Mouse (Mus musculus) myocyte (in vitro differentiated cells): ENCODE data around the gene Stk39. TPM values are rescaled to one million over a fixed set of nuclear protein-coding genes. Genes with fewer than 3 reads are reported as not detected.

Experiments used
- H3K27me3 ChIP-seq: one replicate; pipeline ENCODE4 v1.6.1; 2011; ENCODE audit not compliant: control insufficient read depth, insufficient read depth, insufficient read length
- H3K36me3 ChIP-seq: one replicate; pipeline ENCODE4 v1.6.1; 2011; ENCODE audit not compliant: control insufficient read depth, insufficient read depth
- H3K4me2 ChIP-seq: one replicate; pipeline ENCODE4 v1.6.1; 2011; ENCODE audit warnings: low read depth, control low read depth
- H3K4me3 ChIP-seq: one replicate; pipeline ENCODE4 v1.5.1; 2011; ENCODE audit warnings: mild to moderate bottlenecking, control low read depth, moderate library complexity
- H3K79me2 ChIP-seq: one replicate; pipeline ENCODE4 v1.6.1; 2011; ENCODE audit not compliant: control insufficient read depth, insufficient read depth
- H3ac ChIP-seq: one replicate; pipeline ENCODE4 v1.6.1; 2011; ENCODE audit not compliant: control insufficient read depth, insufficient read length
- CEBPB ChIP-seq: IDR thresholded peaks from 2 replicates; pipeline ENCODE4 v1.6.1; 2011; ENCODE audit warnings: mild to moderate bottlenecking, moderate library complexity; ENCODE audit not compliant: poor library complexity, insufficient read depth, severe bottlenecking
- E2F4 ChIP-seq: IDR thresholded peaks from one replicate; pipeline ENCODE4 v1.6.1; 2011; ENCODE audit warnings: mild to moderate bottlenecking, control low read depth, moderate library complexity; ENCODE audit not compliant: insufficient read depth
- MAX ChIP-seq: IDR thresholded peaks from one replicate; pipeline ENCODE4 v1.6.1; 2011; ENCODE audit warnings: low read depth, mild to moderate bottlenecking, control low read depth
- MYOD1 ChIP-seq, 3 experiments: IDR thresholded peaks; one replicate each; pipeline ENCODE4 v1.6.1; 2011; ENCODE audit warnings: control low read depth in 2 of 3, low read depth in 2 of 3, mild to moderate bottlenecking in 2 of 3, moderate library complexity in 1 of 3; ENCODE audit not compliant: insufficient read length in 2 of 3, control insufficient read depth in 1 of 3
- MYOG ChIP-seq, 3 experiments: IDR thresholded peaks; one replicate each; pipeline ENCODE4 v1.6.1; 2011; ENCODE audit warnings: control low read depth in 2 of 3, low read depth in 2 of 3, mild to moderate bottlenecking in 2 of 3; ENCODE audit not compliant: insufficient read length in 2 of 3, control insufficient read depth in 1 of 3, insufficient read depth in 1 of 3
- POLR2A ChIP-seq: IDR thresholded peaks from one replicate; pipeline ENCODE4 v1.6.1; 2011; ENCODE audit warnings: low read depth, mild to moderate bottlenecking, control low read depth, moderate library complexity; ENCODE audit not compliant: insufficient read length
- POLR2AphosphoS2 ChIP-seq: IDR thresholded peaks from one replicate; pipeline ENCODE4 v1.6.1; 2011; ENCODE audit warnings: low read depth, control low read depth; ENCODE audit not compliant: insufficient read length
- REST ChIP-seq: IDR thresholded peaks from one replicate; pipeline ENCODE4 v1.6.1; 2011; ENCODE audit warnings: mild to moderate bottlenecking, control low read depth, moderate library complexity; ENCODE audit not compliant: insufficient read depth, insufficient read length
- SRF ChIP-seq: IDR thresholded peaks from one replicate; pipeline ENCODE4 v1.6.1; 2011; ENCODE audit warnings: low read depth; ENCODE audit not compliant: control insufficient read depth, insufficient read length
- TCF12 ChIP-seq: IDR thresholded peaks from one replicate; pipeline ENCODE4 v1.6.1; 2011; ENCODE audit warnings: mild to moderate bottlenecking, control low read depth; ENCODE audit not compliant: poor library complexity, insufficient read depth, severe bottlenecking
- TCF3 ChIP-seq: IDR thresholded peaks from one replicate; pipeline ENCODE4 v1.6.1; 2011; ENCODE audit warnings: low read depth, control low read depth; ENCODE audit not compliant: insufficient read length
- USF1 ChIP-seq: IDR thresholded peaks from one replicate; pipeline ENCODE4 v1.6.1; 2011; ENCODE audit warnings: low read depth, mild to moderate bottlenecking, control low read depth, moderate library complexity
- polyA plus RNA-seq: library from polyadenylated mRNA; unstranded; fragments of >200 nt; fragmentation: generic; extraction: Trizol; gene quantifications from one replicate; pipeline ENCODE4 v1.2.1, GENCODE M21; 2012; ENCODE audit warnings: missing spikeins

Stk39 gene
- polyA plus RNA-seq, 1 experiment: 4.7 TPM

DNA sequence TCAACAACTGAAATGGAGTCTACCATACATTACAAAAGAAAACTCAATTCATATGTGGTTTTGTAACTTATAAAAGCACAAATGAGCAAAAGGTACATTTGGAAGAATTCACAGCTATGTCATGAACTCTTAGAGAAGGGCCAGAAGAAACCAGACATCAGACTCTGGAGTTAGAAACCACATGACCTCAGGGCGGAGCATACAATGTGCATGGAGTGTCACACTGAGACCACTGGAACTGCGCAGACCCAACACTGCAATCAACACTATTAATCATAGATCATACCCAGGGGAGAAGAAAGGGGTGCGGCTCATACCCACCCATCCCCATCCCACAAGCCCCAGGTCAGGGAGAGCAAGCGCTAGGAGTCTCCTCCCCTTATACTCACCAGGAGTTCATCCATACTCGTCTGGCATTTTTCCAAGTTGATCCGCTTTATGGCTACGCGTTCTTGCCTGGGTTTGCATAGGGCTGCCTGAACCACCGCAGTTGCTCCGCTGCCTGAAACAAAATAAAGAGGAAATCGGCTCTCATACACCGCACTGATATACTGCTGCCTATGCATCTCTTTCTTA is 62.3 kb downstream of the Stk39 start:
- H3ac ChIP-seq: no peak overlapping the region
- TF ChIP-seq E2F4: no peak
- TF ChIP-seq MAX: no peak
- TF ChIP-seq POLR2A: no peak
- no peak for TF ChIP-seq USF1
- TF ChIP-seq MYOG (IDR thresholded peaks at IDR 0.05; ENCODE audit: control insufficient read depth in 1 of 3, insufficient read depth in 1 of 3, insufficient read length in 2 of 3, low read depth in 2 of 3): no peak
- TF ChIP-seq SRF: no peak
- TF ChIP-seq TCF12: no peak
- TF ChIP-seq REST: no peak
- no peak for TF ChIP-seq TCF3
- TF ChIP-seq MYOD1 (IDR thresholded peaks at IDR 0.05; ENCODE audit: control insufficient read depth in 1 of 3, insufficient read length in 2 of 3, low read depth in 2 of 3): no peak
- TF ChIP-seq POLR2AphosphoS2: no peak
- TF ChIP-seq CEBPB: no peak
- H3K36me3 ChIP-seq: no peaks in the 10 kb centered on the region
- no peak overlapping the region for H3K4me2 ChIP-seq
- H3K4me3 ChIP-seq: no peak overlapping the region
- H3K79me2 ChIP-seq: no peaks in the 10 kb centered on the region
- no peaks in the 10 kb centered on the region for H3K27me3 ChIP-seq

DNA sequence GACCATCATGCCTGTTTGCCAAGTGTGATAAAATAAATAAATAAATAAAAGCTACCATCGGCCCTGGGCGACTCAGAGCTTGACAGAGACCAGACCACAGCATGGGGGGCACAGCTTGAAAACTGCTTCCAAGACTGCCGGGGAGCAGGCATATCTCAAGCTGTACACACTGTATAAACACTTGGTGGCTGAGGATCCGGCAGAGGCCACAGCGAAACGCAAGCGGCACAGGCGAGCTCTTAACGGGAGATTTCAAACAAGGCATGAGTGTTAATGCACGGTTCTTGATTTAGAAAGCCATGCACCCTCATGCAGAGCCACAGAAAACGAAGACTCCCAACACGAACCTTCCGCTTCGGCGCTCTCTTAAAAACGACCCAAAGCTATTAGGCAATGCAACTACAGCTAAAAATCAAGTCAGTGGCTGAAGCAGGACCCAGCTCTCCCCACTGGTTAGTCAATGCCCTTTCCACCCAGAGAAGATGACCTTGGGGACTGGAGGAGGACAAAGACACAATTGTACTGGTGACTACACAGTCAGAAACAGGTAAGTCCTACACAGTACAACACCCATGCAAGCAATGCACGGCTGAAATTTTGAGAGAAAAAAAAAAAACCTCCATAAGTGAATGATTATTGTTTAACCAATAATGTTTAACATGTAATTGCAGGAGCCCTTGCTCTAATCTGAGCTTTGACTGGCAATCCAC is 63.6 kb downstream of the Stk39 start:
- H3K36me3 ChIP-seq: no peaks in the 10 kb centered on the region
- no peak overlapping the region for H3K4me3 ChIP-seq
- H3K4me2 ChIP-seq: no peak overlapping the region
- no peak for TF ChIP-seq TCF3
- no peak for TF ChIP-seq MAX
- no peak for TF ChIP-seq E2F4
- no peak for TF ChIP-seq MYOG (IDR thresholded peaks at IDR 0.05; ENCODE audit: control insufficient read depth in 1 of 3, insufficient read depth in 1 of 3, insufficient read length in 2 of 3, low read depth in 2 of 3)
- no peak for TF ChIP-seq TCF12
- no peak for TF ChIP-seq USF1
- no peak for TF ChIP-seq SRF
- no peak for TF ChIP-seq POLR2AphosphoS2
- no peaks in the 10 kb centered on the region for H3K79me2 ChIP-seq
- no peaks in the 10 kb centered on the region for H3K27me3 ChIP-seq
- H3ac ChIP-seq: no peak overlapping the region

GRCm38 (mm10) chr2:68407179-68407950 is 64.7 kb downstream of the Stk39 start:
- H3K79me2 ChIP-seq: no peaks in the 10 kb centered on the region
- no peak overlapping the region for H3K4me3 ChIP-seq
- no peak overlapping the region for H3ac ChIP-seq
- no peak overlapping the region for H3K4me2 ChIP-seq
- no peaks in the 10 kb centered on the region for H3K27me3 ChIP-seq
- no peaks in the 10 kb centered on the region for H3K36me3 ChIP-seq
- TF ChIP-seq MYOD1 (IDR thresholded peaks at IDR 0.05; ENCODE audit: control insufficient read depth in 1 of 3, insufficient read length in 2 of 3, low read depth in 2 of 3) (no peak), MAX (no peak), E2F4 (no peak), USF1 (no peak), CEBPB (peak; percentile 45; the same call in 1 of the 2 replicates), SRF (no peak), REST (no peak), MYOG (IDR thresholded peaks at IDR 0.05; ENCODE audit: control insufficient read depth in 1 of 3, insufficient read depth in 1 of 3, insufficient read length in 2 of 3, low read depth in 2 of 3) (no peak)

DNA sequence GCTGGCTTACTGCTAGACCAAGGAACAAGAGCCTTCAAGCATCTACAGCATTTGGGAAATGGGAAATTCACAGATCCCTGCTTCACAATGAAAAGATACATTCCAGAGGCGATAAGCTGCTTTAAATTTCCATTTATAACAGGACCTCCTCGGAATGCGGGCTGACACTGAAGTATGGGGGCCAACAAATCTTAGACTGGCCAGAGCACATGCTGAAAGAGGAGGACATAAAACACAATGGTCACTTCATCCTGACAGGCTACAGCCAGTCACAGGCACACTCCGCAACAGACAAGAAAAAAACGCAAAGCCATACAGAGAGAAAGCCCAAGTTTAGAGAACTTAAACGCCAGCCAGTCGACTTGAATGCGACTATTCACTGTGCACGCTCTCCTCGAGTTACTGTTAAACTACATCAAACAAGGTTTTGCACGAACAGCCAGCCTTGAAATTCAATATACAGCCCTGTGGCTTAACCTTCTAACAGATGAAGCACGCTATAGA is 65.4 kb downstream of the Stk39 start:
- Histone ChIP-seq H3K4me2 (no peak overlapping the region), H3K27me3 (no peaks in the 10 kb centered on the region), H3K36me3 (no peaks in the 10 kb centered on the region), H3K79me2 (no peaks in the 10 kb centered on the region), H3K4me3 (no peak overlapping the region), H3ac (no peak overlapping the region)
- no peak for TF ChIP-seq CEBPB
- no peak for TF ChIP-seq SRF
- TF ChIP-seq USF1: no peak
- TF ChIP-seq TCF3: no peak
- TF ChIP-seq MYOG (IDR thresholded peaks at IDR 0.05; ENCODE audit: control insufficient read depth in 1 of 3, insufficient read depth in 1 of 3, insufficient read length in 2 of 3, low read depth in 2 of 3): no peak
- TF ChIP-seq TCF12: no peak
- TF ChIP-seq MYOD1 (IDR thresholded peaks at IDR 0.05; ENCODE audit: control insufficient read depth in 1 of 3, insufficient read length in 2 of 3, low read depth in 2 of 3): no peak
- no peak for TF ChIP-seq MAX
- no peak for TF ChIP-seq REST
- no peak for TF ChIP-seq POLR2A
- TF ChIP-seq E2F4: no peak
- no peak for TF ChIP-seq POLR2AphosphoS2
